Mouse (Mus musculus) bone marrow macrophage, adult 2 months (primary cell): ENCODE data around the gene A030003K21Rik.

Experiments
- CTCF ChIP-seq: IDR thresholded peaks from 2 replicates; pipeline ENCODE4 v1.5.1; 2012; ENCODE audit warnings: low read depth, mild to moderate bottlenecking, low read length, moderate library complexity
- POLR2A ChIP-seq: IDR thresholded peaks from 2 replicates; pipeline ENCODE4 v1.6.1; 2012; ENCODE audit warnings: mild to moderate bottlenecking, low read depth, low read length, borderline replicate concordance

GRCm38 (mm10) chr1:82987530-82988198 lies 44.5 kb upstream of the A030003K21Rik start:
- TF ChIP-seq POLR2A (no peak), CTCF (no peak)
